Mouse (Mus musculus) limb, embryonic 11.5 days (tissue): ENCODE data around the gene Golm1. TPM values are rescaled to one million over a fixed set of nuclear protein-coding genes. Genes with fewer than 3 reads are reported as not detected.
"Not testable (repeated sequence)": the region's sequence is repeated elsewhere in the genome, so short reads cannot be mapped to it uniquely, and the experiment has no call there.

ENCODE experiments used
- ATAC-seq: fragments of 200-750 bp; cut with Nextera tagmentation; 2 replicates; pipeline ENCODE4 v1.8.0; 2017; ENCODE audit warnings: low read depth; ENCODE audit not compliant: insufficient number of reproducible peaks, low FRiP score, low TSS enrichment
- DNase-seq: peaks from one replicate; pipeline ENCODE4 v3.0.0-alpha.2; 2015; ENCODE audit warnings: low spot score
- H3K27ac ChIP-seq: fragments of 300-500 bp; sonication (generic); replicated peaks from 2 replicates; pipeline ENCODE4 v1.5.1; 2014; ENCODE audit warnings: low read depth, mild to moderate bottlenecking, low read length
- H3K27me3 ChIP-seq: fragments of 300-500 bp; sonication (generic); 2 replicates; pipeline ENCODE4 v1.6.1; 2014; ENCODE audit warnings: mild to moderate bottlenecking, low read length, mixed read lengths; ENCODE audit not compliant: control insufficient read depth, insufficient read depth
- H3K36me3 ChIP-seq: fragments of 300-500 bp; sonication (generic); 2 replicates; pipeline ENCODE4 v1.6.1; 2014; ENCODE audit warnings: mild to moderate bottlenecking, low read length, moderate library complexity, mixed read lengths; ENCODE audit not compliant: control insufficient read depth, insufficient read depth
- H3K4me1 ChIP-seq: fragments of 300-500 bp; sonication (generic); 2 replicates; pipeline ENCODE4 v1.6.1; 2014; ENCODE audit warnings: low read length, mixed read lengths; ENCODE audit not compliant: control insufficient read depth, insufficient read depth
- H3K4me2 ChIP-seq: fragments of 300-500 bp; sonication (generic); 2 replicates; pipeline ENCODE4 v1.6.1; 2014; ENCODE audit warnings: low read depth, mild to moderate bottlenecking, moderate library complexity; ENCODE audit not compliant: severe bottlenecking
- H3K4me3 ChIP-seq: fragments of 300-500 bp; sonication (generic); 2 replicates; pipeline ENCODE4 v1.5.1; 2014; ENCODE audit warnings: low read depth, low read length
- H3K9ac ChIP-seq: fragments of 300-500 bp; sonication (generic); 2 replicates; pipeline ENCODE4 v1.6.1; 2014; ENCODE audit warnings: mild to moderate bottlenecking, low read length
- H3K9me3 ChIP-seq: fragments of 300-500 bp; sonication (generic); 2 replicates; pipeline ENCODE4 v1.6.1; 2016; ENCODE audit warnings: low read length; ENCODE audit not compliant: control insufficient read depth
- WGBS: fragments of 180-500 bp; shearing (Covaris S2); extraction: QIAGEN DNeasy Blood & Tissue Kit; methylation state at CpG from one replicate; pipeline ENCODE4 v1.1.7; 2014; 5-methylcytosine and 5-hydroxymethylcytosine counted together
- polyA plus RNA-seq: library from polyadenylated mRNA; unstranded; fragments of >200 nt; fragmentation: Nextera tagmentation; extraction: Ambion mirVana; gene quantifications from 2 replicates; pipeline ENCODE4 v1.2.1, GENCODE M21; 2014

Gene Golm1
- polyA plus RNA-seq, 1 experiment from 2014 or later, result 67.2 TPM

DNA sequence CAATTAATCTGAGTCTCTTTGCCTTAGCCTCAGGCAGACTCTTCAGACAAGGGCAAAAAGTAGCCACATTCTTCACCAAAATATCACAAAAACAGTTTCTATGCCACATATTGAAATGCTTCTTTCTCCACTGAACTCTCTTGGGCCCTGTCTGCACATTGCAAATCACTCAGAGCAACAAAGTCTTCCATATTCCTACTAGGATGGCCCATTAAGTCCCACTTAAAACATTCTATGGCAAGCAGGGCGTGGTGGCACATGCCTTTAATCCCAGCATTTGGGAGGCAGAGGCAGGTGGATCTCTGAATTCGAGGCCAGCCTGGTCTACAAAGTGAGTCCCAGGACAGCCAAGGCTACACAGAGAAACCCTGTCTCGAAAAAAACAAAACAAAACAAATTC is 83.6 kb downstream of the Golm1 start:
- not testable (repeated sequence) for H3K4me3 ChIP-seq, H3K27ac ChIP-seq, ATAC-seq, H3K4me2 ChIP-seq, H3K27me3 ChIP-seq, H3K9me3 ChIP-seq, DNase-seq, H3K9ac ChIP-seq, H3K4me1 ChIP-seq
- WGBS, result 95% methylated on average over 3 of the region's 3 CpGs
- H3K36me3 ChIP-seq, result peaks cover 13% of the 10 kb centered on the region

- ATAC-seq, result no peak
- 91% methylated on average over 4 of the region's 4 CpGs for WGBS
Measured at GRCm38 (mm10) chr13:59590691-59591090, 84.9 kb downstream of the Golm1 start.

DNA sequence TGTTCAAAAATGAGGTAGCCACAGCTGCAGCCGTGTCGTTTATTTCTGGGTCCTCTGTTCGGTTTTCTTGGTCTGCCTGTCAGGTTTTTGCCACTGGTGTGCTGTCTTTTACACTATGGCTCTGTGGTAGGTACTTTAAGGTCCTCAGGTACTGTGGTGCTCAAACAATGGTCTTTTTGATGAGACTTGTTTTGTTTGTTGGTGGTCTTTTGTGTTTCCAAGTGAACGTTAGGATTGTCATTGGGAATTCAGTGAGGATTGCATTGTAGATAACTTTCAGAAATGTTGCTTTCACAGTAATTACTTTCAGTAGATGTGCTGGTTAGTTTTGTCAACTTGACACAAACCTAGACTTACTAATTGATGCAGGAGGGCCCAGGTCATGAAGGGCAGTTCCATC is 85.9 kb downstream of the Golm1 start:
- ATAC-seq (no peak), DNase-seq (no peak)
- no peak overlapping the region for H3K9ac ChIP-seq
- no peaks in the 10 kb centered on the region for H3K27me3 ChIP-seq
- no peaks in the 10 kb centered on the region for H3K9me3 ChIP-seq
- no peak overlapping the region for H3K4me3 ChIP-seq
- no peak overlapping the region for H3K4me2 ChIP-seq
- H3K27ac ChIP-seq, result no peak overlapping the region
- WGBS, result 93% methylated on average over 4 of the region's 4 CpGs
- peaks cover 9% of the 10 kb centered on the region; the same call in 1 of the 2 replicates for H3K4me1 ChIP-seq
- H3K36me3 ChIP-seq, result peaks cover 11% of the 10 kb centered on the region

More at GRCm38 (mm10) chr13:59590691-59591090, 84.9 kb downstream of the Golm1 start:
- Histone ChIP-seq H3K9me3 (no peaks in the 10 kb centered on the region), H3K27ac (no peak overlapping the region), H3K4me1 (peaks cover 9% of the 10 kb centered on the region; the same call in 1 of the 2 replicates), H3K36me3 (peaks cover 11% of the 10 kb centered on the region), H3K9ac (no peak overlapping the region), H3K27me3 (no peaks in the 10 kb centered on the region), H3K4me3 (no peak overlapping the region), H3K4me2 (no peak overlapping the region)
- no peak for DNase-seq

GRCm38 (mm10) chr13:59587201-59587600 is 88.4 kb downstream of the Golm1 start:
- Histone ChIP-seq H3K27ac (no peak overlapping the region), H3K9me3 (no peaks in the 10 kb centered on the region), H3K36me3 (peaks cover 3% of the 10 kb centered on the region; the same call in 1 of the 2 replicates), H3K9ac (no peak overlapping the region), H3K4me3 (no peak overlapping the region), H3K4me2 (no peak overlapping the region), H3K27me3 (no peaks in the 10 kb centered on the region), H3K4me1 (peaks cover 9% of the 10 kb centered on the region; the same call in 1 of the 2 replicates)
- 99% methylated on average over 2 of the region's 2 CpGs for WGBS
- ATAC-seq (no peak), DNase-seq (no peak)

- peak overlapping the region; percentile 89 for H3K4me3 ChIP-seq
- H3K9me3 ChIP-seq, result no peaks in the 10 kb centered on the region
- H3K4me1 ChIP-seq, result peaks cover 9% of the 10 kb centered on the region; the same call in 1 of the 2 replicates
- DNase-seq (peak; percentile 66), ATAC-seq (no peak)
- peak overlapping the region; percentile 84 for H3K9ac ChIP-seq
- peak overlapping the region; percentile 51 for H3K4me2 ChIP-seq
- peaks cover 3% of the 10 kb centered on the region; the same call in 1 of the 2 replicates for H3K36me3 ChIP-seq
- H3K27me3 ChIP-seq, result no peaks in the 10 kb centered on the region
- H3K27ac ChIP-seq, result peak overlapping the region; percentile 36
- WGBS, result under 1% methylated on average over 23 of the region's 28 CpGs
Measured at GRCm38 (mm10) chr13:59585648-59586005, 90.0 kb downstream of the Golm1 start.

GRCm38 (mm10) chr13:59584947-59585647 is 90.5 kb downstream of the Golm1 start, which contains the start of the genes Agtpbp1 and Naa35:
Agtpbp1 (minus strand) TSS chr13:59585227.
Naa35 (plus strand) TSS chr13:59585259.
- H3K4me3 ChIP-seq, result peak within 1 kb of the TSS; percentile 89
- H3K4me1 ChIP-seq, result peaks cover 9% of the 10 kb centered on the region; the same call in 1 of the 2 replicates
- H3K36me3 ChIP-seq, result peaks cover 3% of the 10 kb centered on the region; the same call in 1 of the 2 replicates
- DNase-seq (peak; percentile 100), ATAC-seq (peak; percentile 96)
- H3K27me3 ChIP-seq, result no peaks in the 10 kb centered on the region
- under 1% methylated on average over 81 of the region's 83 CpGs for WGBS
- H3K27ac ChIP-seq, result peak within 1 kb of the TSS; percentile 36
- H3K4me2 ChIP-seq, result peak within 1 kb of the TSS; percentile 55
- H3K9ac ChIP-seq, result peak within 1 kb of the TSS; percentile 84
- H3K9me3 ChIP-seq, result no peaks in the 10 kb centered on the region

Other genes with a start within 250 kb of the Golm1 start
- gene Agtpbp1, start 90.6 kb downstream of the Golm1 start, polyA plus RNA-seq, result 10.6 and 11.6 TPM in 2 replicates
- 97.2 and 102 TPM in 2 replicates for gene Naa35, start 90.6 kb downstream of the Golm1 start, polyA plus RNA-seq
- gene 4921517D22Rik, start 18.3 kb upstream of the Golm1 start, polyA plus RNA-seq, result not detected in 2 replicates
- gene Spata31d1a, start 34.5 kb upstream of the Golm1 start, polyA plus RNA-seq, result 0.03 TPM in 1 of 2 replicates, not detected in the other
- gene Spata31d1b, start 36.5 kb upstream of the Golm1 start, polyA plus RNA-seq, result not detected in 2 replicates
- not detected in 2 replicates for gene Spata31d1d, start 55.9 kb upstream of the Golm1 start, polyA plus RNA-seq
- 0.58 TPM in 1 of 2 replicates, not detected in the other for gene 1700014D04Rik, start 70.9 kb upstream of the Golm1 start, polyA plus RNA-seq
- 103 and 108 TPM in 2 replicates for gene Isca1, start 94.0 kb upstream of the Golm1 start, polyA plus RNA-seq
- gene Gm49354, start 106.4 kb upstream of the Golm1 start, polyA plus RNA-seq, result not detected in 2 replicates
- 44.4 and 53.2 TPM in 2 replicates for gene Tut7, start 147.3 kb upstream of the Golm1 start, polyA plus RNA-seq